Mouse (Mus musculus) MEL (cell line): ENCODE data around the gene Anln.

Source experiments
- CHD2 ChIP-seq: IDR thresholded peaks from 2 replicates; pipeline ENCODE4 v1.6.1; 2011; ENCODE audit warnings: low read length, improper control_type of control experiment
- CTCF ChIP-seq, 3 experiments: IDR thresholded peaks in 2 of 3; conservative IDR thresholded peaks in 1 of 3; 2 replicates each; pipeline ENCODE4 v1.5.1; 2011 to 2012; ENCODE audit warnings: low read length in 3 of 3, low read depth in 2 of 3, mild to moderate bottlenecking in 2 of 3, improper control_type of control experiment in 1 of 3, inconsistent platforms in 1 of 3, mixed read lengths in 1 of 3, moderate library complexity in 1 of 3; ENCODE audit not compliant: control insufficient read depth in 1 of 3, insufficient read depth in 1 of 3, poor library complexity in 1 of 3, severe bottlenecking in 1 of 3
- EP300 ChIP-seq, 2 experiments: IDR thresholded peaks; 2 replicates each; pipeline ENCODE4 v1.6.1; 2011; ENCODE audit warnings: improper control_type of control experiment in 2 of 2, low read length in 2 of 2, low read depth in 1 of 2, mild to moderate bottlenecking in 1 of 2
- GATA1 ChIP-seq: IDR thresholded peaks from 2 replicates; pipeline ENCODE4 v1.6.1; 2011; ENCODE audit warnings: low read depth, low read length, improper control_type of control experiment
- MXI1 ChIP-seq: IDR thresholded peaks from 2 replicates; pipeline ENCODE4 v1.6.1; 2011; ENCODE audit warnings: mild to moderate bottlenecking, low read depth, low read length, improper control_type of control experiment
- UBTF ChIP-seq: IDR thresholded peaks from 2 replicates; pipeline ENCODE4 v1.6.1; 2012; ENCODE audit warnings: low read depth, mild to moderate bottlenecking, inconsistent platforms, low read length, improper control_type of control experiment, moderate library complexity, borderline replicate concordance; ENCODE audit not compliant: insufficient read depth
- USF1 ChIP-seq: IDR thresholded peaks from 2 replicates; pipeline ENCODE4 v1.6.1; 2014; ENCODE audit warnings: low read depth, mild to moderate bottlenecking, inconsistent platforms, low read length, improper control_type of control experiment, moderate library complexity

GRCm38 (mm10) chr9:22322381-22323211, 66.4 kb downstream of the Anln start:
- no peak for TF ChIP-seq UBTF
- TF ChIP-seq CHD2: no peak
- TF ChIP-seq CTCF (IDR thresholded peaks at IDR 0.05 in 2 of 3, conservative IDR thresholded peaks at IDR 0.05 in 1 of 3; ENCODE audit: control insufficient read depth in 1 of 3, insufficient read depth in 1 of 3, low read depth in 2 of 3, low read length in 3 of 3, poor library complexity in 1 of 3, severe bottlenecking in 1 of 3): no peak
- TF ChIP-seq MXI1: no peak; the same call in 1 of the 2 replicates
- peak; percentile 72 to 73 for TF ChIP-seq EP300 (IDR thresholded peaks at IDR 0.05; ENCODE audit: low read depth in 1 of 2, low read length in 2 of 2)
- TF ChIP-seq USF1: no peak
- TF ChIP-seq GATA1: no peak
